Mouse (Mus musculus) G1E (cell line): ENCODE data around the gene Abca14. TPM values are rescaled to one million over a fixed set of nuclear protein-coding genes. Genes with fewer than 3 reads are reported as not detected.

Source experiments
- ATAC-seq: 2 replicates; pipeline ENCODE4 v1.8.0; 2016; ENCODE audit warnings: mild to moderate bottlenecking; ENCODE audit not compliant: insufficient number of reproducible peaks, poor library complexity, low FRiP score, severe bottlenecking; ENCODE audit errors: extremely low read depth
- DNase-seq: peaks from one replicate; pipeline ENCODE4 v3.0.0; 2012; ENCODE audit warnings: low spot score
- H3K27me3 ChIP-seq: 2 replicates; pipeline ENCODE4 v1.6.1; 2012; ENCODE audit warnings: mild to moderate bottlenecking, low read length, inconsistent platforms; ENCODE audit not compliant: insufficient read depth
- H3K36me3 ChIP-seq: replicated peaks from 2 replicates; pipeline ENCODE3; 2012; ENCODE audit warnings: mild to moderate bottlenecking, inconsistent platforms
- H3K4me1 ChIP-seq: 2 replicates; pipeline ENCODE4 v1.6.1; 2012; ENCODE audit warnings: low read depth, low read length, inconsistent platforms, mixed read lengths; ENCODE audit not compliant: insufficient read depth
- H3K4me3 ChIP-seq: 2 replicates; pipeline ENCODE4 v1.5.1; 2012; ENCODE audit warnings: low read depth, mild to moderate bottlenecking, inconsistent platforms, low read length, moderate library complexity, mixed read lengths
- H3K9me3 ChIP-seq: replicated peaks from 2 replicates; pipeline ENCODE4 v1.6.1; 2012; ENCODE audit warnings: inconsistent platforms
- CTCF ChIP-seq: IDR thresholded peaks from 2 replicates; pipeline ENCODE4 v1.5.1; 2012; ENCODE audit warnings: low read depth, low read length, inconsistent platforms, mixed read lengths
- GATA1 ChIP-seq: IDR thresholded peaks from 2 replicates; pipeline ENCODE4 v1.6.1; 2012; ENCODE audit warnings: borderline replicate concordance, low read length, inconsistent platforms, mixed read lengths
- GATA2 ChIP-seq: IDR thresholded peaks from 2 replicates; pipeline ENCODE4 v1.6.1; 2012; ENCODE audit warnings: low read depth, low read length, inconsistent platforms, borderline replicate concordance
- POLR2AphosphoS5 ChIP-seq: IDR thresholded peaks from 2 replicates; pipeline ENCODE4 v1.6.1; 2012; ENCODE audit warnings: low read depth, low read length, inconsistent platforms; ENCODE audit not compliant: insufficient replicate concordance
- TAL1 ChIP-seq: conservative IDR thresholded peaks from 2 replicates; pipeline ENCODE4 v1.6.1; 2012; ENCODE audit warnings: low read depth, low read length, inconsistent platforms, mixed read lengths
- polyA plus RNA-seq: library from polyadenylated mRNA; stranded (reverse); fragments of >175 nt; gene quantifications from 2 replicates; pipeline ENCODE4 v1.2.3, GENCODE M21; 2012
- total RNA-seq, 2 experiments: library from RNA; stranded (forward) in 1 of 2; stranded (reverse) in 1 of 2; fragments of 200-1000 nt in 1 of 2; fragments of >200 nt in 1 of 2; fragmentation: Nextera tagmentation in 1 of 2; gene quantifications; 2 replicates each; pipeline ENCODE4 v1.2.3; 2014 to 2017

Gene Abca14
- total and polyA plus RNA-seq, 3 experiments: 1.3 TPM; not detected in 2

- H3K4me1 ChIP-seq: no peaks in the 10 kb centered on the region
- TF ChIP-seq GATA2: no peak
- no peak for TF ChIP-seq TAL1
- TF ChIP-seq CTCF: no peak
- no peak for TF ChIP-seq GATA1
- no peak for TF ChIP-seq POLR2AphosphoS5
These were observed 20.9 kb upstream of the Abca14 start for GRCm38 (mm10) chr7:120182891-120183290.

GRCm38 (mm10) chr7:120188946-120189345 lies 14.8 kb upstream of the Abca14 start:
- no peak for DNase-seq
- Histone ChIP-seq H3K27me3 (no peaks in the 10 kb centered on the region), H3K36me3 (no peaks in the 10 kb centered on the region), H3K4me3 (no peak overlapping the region), H3K9me3 (no peaks in the 10 kb centered on the region), H3K4me1 (no peaks in the 10 kb centered on the region)
- TF ChIP-seq TAL1: no peak
- TF ChIP-seq POLR2AphosphoS5: no peak
- TF ChIP-seq GATA2: no peak
- no peak for TF ChIP-seq GATA1
- no peak for TF ChIP-seq CTCF
- ATAC-seq: no peak

More at GRCm38 (mm10) chr7:120182891-120183290, 20.9 kb upstream of the Abca14 start:
- DNase-seq (no peak), ATAC-seq (no peak)
- Histone ChIP-seq H3K9me3 (no peaks in the 10 kb centered on the region), H3K36me3 (no peaks in the 10 kb centered on the region), H3K4me3 (no peak overlapping the region), H3K27me3 (no peaks in the 10 kb centered on the region)

- no peak for DNase-seq
- TF ChIP-seq TAL1 (no peak), POLR2AphosphoS5 (no peak), CTCF (no peak), GATA2 (no peak), GATA1 (no peak)
- no peaks in the 10 kb centered on the region for H3K36me3 ChIP-seq
- no peak for ATAC-seq
- no peaks in the 10 kb centered on the region for H3K27me3 ChIP-seq
- H3K9me3 ChIP-seq: no peaks in the 10 kb centered on the region
- no peaks in the 10 kb centered on the region for H3K4me1 ChIP-seq
- H3K4me3 ChIP-seq: no peak overlapping the region
These were observed 14.2 kb upstream of the Abca14 start for GRCm38 (mm10) chr7:120189369-120190149.

- Histone ChIP-seq H3K4me3 (no peak overlapping the region), H3K9me3 (no peaks in the 10 kb centered on the region), H3K36me3 (no peaks in the 10 kb centered on the region), H3K4me1 (no peaks in the 10 kb centered on the region), H3K27me3 (no peaks in the 10 kb centered on the region)
- ATAC-seq (no peak), DNase-seq (no peak)
- TF ChIP-seq GATA1 (no peak), TAL1 (no peak), GATA2 (no peak), CTCF (no peak), POLR2AphosphoS5 (no peak)
These were observed 13.6 kb upstream of the Abca14 start for GRCm38 (mm10) chr7:120190150-120190665.

- Histone ChIP-seq H3K4me1 (no peaks in the 10 kb centered on the region), H3K27me3 (no peaks in the 10 kb centered on the region), H3K36me3 (no peaks in the 10 kb centered on the region), H3K4me3 (no peak overlapping the region), H3K9me3 (no peaks in the 10 kb centered on the region)
- ATAC-seq (no peak), DNase-seq (no peak)
- TF ChIP-seq GATA2 (no peak), TAL1 (no peak), CTCF (no peak), GATA1 (no peak), POLR2AphosphoS5 (no peak)
These were observed 11.6 kb upstream of the Abca14 start for GRCm38 (mm10) chr7:120192207-120192606.

GRCm38 (mm10) chr7:120192816-120193215 lies 10.9 kb upstream of the Abca14 start:
- ATAC-seq: no peak

More at GRCm38 (mm10) chr7:120192816-120193215, 10.9 kb upstream of the Abca14 start:
- Histone ChIP-seq H3K36me3 (no peaks in the 10 kb centered on the region), H3K4me1 (no peaks in the 10 kb centered on the region), H3K4me3 (no peak overlapping the region), H3K27me3 (no peaks in the 10 kb centered on the region), H3K9me3 (no peaks in the 10 kb centered on the region)
- DNase-seq: no peak
- no peak for TF ChIP-seq GATA1
